Mouse (Mus musculus) stomach, postnatal 0 days (tissue): ENCODE results near the gene Snx29.

Experiments
- CTCF ChIP-seq: IDR thresholded peaks from 2 replicates; pipeline ENCODE4 v1.5.1; 2016; ENCODE audit warnings: antibody characterized with exemption, low read depth, mild to moderate bottlenecking, moderate library complexity
- EP300 ChIP-seq: optimal IDR thresholded peaks from 2 replicates; pipeline ENCODE3; 2016; ENCODE audit warnings: antibody characterized with exemption

- TF ChIP-seq CTCF (no peak), EP300 (no peak)
Observed at GRCm38 (mm10) chr16:11743013-11743412, 420.3 kb downstream of the Snx29 start.
